Mouse (Mus musculus) liver, embryonic 13.5 days (tissue): ENCODE measurements around the gene Sufu. TPM values are rescaled to one million over a fixed set of nuclear protein-coding genes. Genes with fewer than 3 reads are reported as not detected.

Experiments used
- ATAC-seq: fragments of 200-750 bp; cut with Nextera tagmentation; 2 replicates; pipeline ENCODE4 v1.8.0; 2017; ENCODE audit warnings: low read depth, mild to moderate bottlenecking, moderate number of reproducible peaks, moderate library complexity
- DNase-seq: peaks from one replicate; pipeline ENCODE4 v3.0.0; 2022
- H3K27ac ChIP-seq: fragments of 300-500 bp; sonication (generic); 2 replicates; pipeline ENCODE4 v1.5.1; 2015; ENCODE audit warnings: moderate library complexity, mild to moderate bottlenecking, inconsistent platforms
- H3K27me3 ChIP-seq: fragments of 300-500 bp; sonication (generic); 2 replicates; pipeline ENCODE4 v1.6.1; 2015; ENCODE audit warnings: mild to moderate bottlenecking, inconsistent platforms
- H3K36me3 ChIP-seq: fragments of 300-500 bp; sonication (generic); 2 replicates; pipeline ENCODE4 v1.6.1; 2015; ENCODE audit warnings: mild to moderate bottlenecking, inconsistent platforms
- H3K4me1 ChIP-seq: fragments of 300-500 bp; sonication (generic); replicated peaks from 2 replicates; pipeline ENCODE4 v1.6.1; 2015; ENCODE audit warnings: inconsistent platforms
- H3K4me2 ChIP-seq: fragments of 300-500 bp; sonication (generic); 2 replicates; pipeline ENCODE4 v1.6.1; 2015; ENCODE audit warnings: inconsistent platforms, mild to moderate bottlenecking, moderate library complexity
- H3K4me3 ChIP-seq: fragments of 300-500 bp; sonication (generic); replicated peaks from 2 replicates; pipeline ENCODE4 v1.5.1; 2015; ENCODE audit warnings: mild to moderate bottlenecking, inconsistent platforms
- H3K9ac ChIP-seq: fragments of 300-500 bp; sonication (generic); 2 replicates; pipeline ENCODE4 v1.6.1; 2015; ENCODE audit warnings: mild to moderate bottlenecking, inconsistent platforms
- H3K9me3 ChIP-seq: fragments of 300-500 bp; sonication (generic); replicated peaks from 2 replicates; pipeline ENCODE4 v1.6.1; 2016; ENCODE audit warnings: inconsistent platforms
- WGBS: fragments of 180-500 bp; shearing (Covaris S2); methylation state at CpG from one replicate; pipeline ENCODE4 v1.1.7; 2015; ENCODE audit not compliant: insufficient replicate concordance; 5-methylcytosine and 5-hydroxymethylcytosine counted together
- polyA plus RNA-seq: library from polyadenylated mRNA; unstranded; fragments of >200 nt; fragmentation: Nextera tagmentation; extraction: Ambion mirVana; gene quantifications from 2 replicates; pipeline ENCODE4 v1.2.1, GENCODE M21; 2015

Sufu gene
- polyA plus RNA-seq, 1 experiment from 2014 or later = 6.3 TPM

DNA sequence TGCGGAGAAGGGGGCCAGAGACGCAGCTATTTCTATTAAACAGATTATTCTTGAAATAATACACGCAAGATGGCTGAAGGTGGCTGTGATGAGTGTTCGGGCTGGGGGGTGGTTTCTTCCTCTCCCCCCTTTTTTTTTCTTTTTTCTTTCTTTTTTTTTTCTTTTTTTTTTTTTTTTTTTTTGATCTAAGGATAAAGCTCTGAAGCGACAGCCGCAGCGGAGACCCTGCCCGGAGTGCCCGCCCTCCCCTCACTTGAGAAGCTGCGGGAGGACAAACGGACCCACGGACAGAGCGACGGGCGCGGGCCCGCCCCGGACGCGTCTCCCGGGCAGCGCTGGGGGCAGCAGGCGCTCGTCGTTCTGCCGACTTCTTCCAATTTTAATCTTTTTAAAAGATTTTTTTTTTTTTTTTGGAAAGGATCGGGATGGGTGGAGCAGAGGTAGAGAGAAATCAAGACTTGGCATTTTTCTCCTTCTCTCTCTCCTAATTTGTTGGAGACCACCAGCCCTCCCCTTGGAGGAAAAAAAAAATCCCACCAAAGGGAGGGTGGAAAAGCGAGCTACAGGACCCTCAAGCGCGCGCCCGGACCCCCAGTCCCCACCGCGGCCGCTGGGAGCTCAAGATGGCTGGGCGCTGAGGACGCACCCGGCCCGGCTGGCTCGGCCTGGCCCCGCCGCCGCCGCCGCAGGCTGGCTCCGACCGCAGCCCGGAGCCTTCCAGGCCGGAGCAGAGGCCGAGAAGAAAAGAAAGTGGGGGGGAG lies 104.1 kb downstream of the Sufu start:
- Histone ChIP-seq H3K4me3 (peak overlapping the region; percentile 87), H3K4me1 (peaks cover 53% of the 10 kb centered on the region), H3K27ac (peak overlapping the region; percentile 98), H3K27me3 (no peaks in the 10 kb centered on the region), H3K4me2 (peak overlapping the region; percentile 91), H3K9ac (peak overlapping the region; percentile 95), H3K9me3 (no peaks in the 10 kb centered on the region), H3K36me3 (peaks cover 7% of the 10 kb centered on the region)
- WGBS = 0% methylated on average over 41 of the region's 50 CpGs
- DNase-seq = no peak
- no peak for ATAC-seq

DNA sequence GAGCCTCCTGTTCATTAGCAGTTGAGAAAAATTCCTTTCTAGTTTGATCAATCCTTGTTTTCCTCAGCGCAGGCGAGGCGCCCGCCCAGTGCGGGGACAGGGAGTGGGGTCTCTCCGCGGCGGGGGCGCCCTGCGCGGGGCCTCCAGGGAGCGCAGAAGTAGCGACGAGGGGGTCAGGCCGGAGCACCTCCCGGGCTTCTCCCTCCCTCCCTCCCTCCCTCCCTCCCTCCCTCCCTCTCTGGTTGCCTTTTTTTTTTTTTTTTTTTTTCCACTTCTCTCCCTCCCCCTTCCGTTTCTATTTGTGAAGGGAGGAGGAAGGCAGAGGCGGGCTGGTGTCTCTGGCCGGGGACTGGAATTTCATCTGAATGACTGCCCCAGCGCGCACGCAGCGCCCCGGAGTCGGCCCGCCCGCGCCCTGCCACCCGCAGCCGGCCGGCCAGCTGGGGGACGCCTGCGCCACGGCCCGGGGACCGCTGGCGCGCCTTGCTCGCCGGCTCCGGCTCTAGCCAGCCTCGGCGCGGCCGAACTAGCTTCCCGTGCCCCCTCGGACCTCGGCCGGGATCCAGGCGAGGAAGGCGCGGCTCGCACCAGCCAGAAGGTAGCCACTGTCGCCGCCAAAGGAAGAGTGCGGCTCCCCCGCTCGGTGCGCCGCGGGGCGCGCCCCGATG lies 104.8 kb downstream of the Sufu start, which contains the start of gene Trim8:
Gene Trim8 (plus strand): TSS at position 302 of the 668 bp plus-strand sequence.
- Histone ChIP-seq H3K4me2 (peak within 1 kb of the TSS; percentile 91), H3K9ac (peak within 1 kb of the TSS; percentile 95), H3K27ac (peak within 1 kb of the TSS; percentile 98), H3K4me1 (peaks cover 61% of the 10 kb centered on the region), H3K27me3 (no peaks in the 10 kb centered on the region), H3K36me3 (peaks cover 15% of the 10 kb centered on the region), H3K9me3 (no peaks in the 10 kb centered on the region), H3K4me3 (peak within 1 kb of the TSS; percentile 87)
- DNase-seq (peak; percentile 56), ATAC-seq (0 out of 2 replicates have a peak, but pooled peaks have one; percentile 5)
- WGBS = under 1% methylated on average over 61 of the region's 64 CpGs

DNA sequence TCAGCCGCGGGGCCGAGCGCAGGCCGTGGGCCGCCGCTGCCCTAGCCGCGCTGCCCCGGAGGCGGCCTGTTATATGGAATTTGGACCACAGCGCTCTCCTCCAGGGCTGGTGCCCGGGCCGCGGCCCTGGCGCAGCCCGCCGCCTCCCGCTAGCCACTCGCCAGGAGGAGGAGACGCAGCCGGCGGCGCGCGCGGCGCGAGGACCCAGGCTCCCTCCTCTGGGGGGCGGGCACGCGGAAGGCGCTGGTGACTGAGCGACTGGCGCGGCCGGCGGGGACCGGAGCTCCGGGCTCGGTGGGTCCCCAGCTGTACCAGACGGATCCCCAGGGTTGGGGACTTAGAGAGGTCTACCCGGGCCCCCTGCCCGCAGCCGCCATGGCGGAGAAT lies 105.4 kb downstream of the Sufu start:
- Histone ChIP-seq H3K27me3 (no peaks in the 10 kb centered on the region), H3K27ac (peak overlapping the region; percentile 98), H3K4me1 (peaks cover 66% of the 10 kb centered on the region), H3K9me3 (no peaks in the 10 kb centered on the region), H3K4me3 (peak overlapping the region; percentile 87), H3K36me3 (peaks cover 20% of the 10 kb centered on the region), H3K9ac (peak overlapping the region; percentile 95), H3K4me2 (peak overlapping the region; percentile 91)
- no peak for ATAC-seq
- peak; percentile 63 for DNase-seq
- under 1% methylated on average over 39 of the region's 46 CpGs for WGBS

DNA sequence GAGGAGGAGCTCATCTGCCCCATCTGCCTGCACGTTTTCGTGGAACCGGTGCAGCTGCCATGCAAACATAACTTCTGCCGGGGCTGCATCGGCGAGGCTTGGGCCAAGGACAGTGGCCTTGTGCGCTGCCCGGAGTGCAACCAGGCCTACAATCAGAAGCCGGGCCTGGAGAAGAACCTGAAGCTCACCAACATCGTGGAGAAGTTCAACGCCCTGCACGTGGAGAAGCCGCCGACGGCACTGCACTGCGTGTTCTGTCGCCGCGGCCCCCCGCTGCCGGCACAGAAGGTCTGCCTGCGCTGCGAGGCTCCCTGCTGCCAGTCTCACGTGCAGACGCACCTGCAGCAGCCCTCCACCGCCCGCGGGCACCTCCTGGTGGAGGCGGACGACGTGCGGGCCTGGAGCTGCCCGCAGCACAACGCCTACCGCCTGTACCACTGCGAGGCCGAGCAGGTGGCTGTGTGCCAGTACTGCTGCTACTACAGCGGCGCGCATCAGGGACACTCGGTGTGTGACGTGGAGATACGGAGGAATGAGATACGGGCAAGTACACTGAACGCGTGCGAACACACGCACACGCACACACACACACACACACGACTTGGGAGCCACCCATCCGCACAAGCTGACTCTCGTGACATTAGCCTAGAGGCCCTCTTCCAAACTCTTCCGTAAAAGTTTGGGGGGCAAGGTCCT lies 105.9 kb downstream of the Sufu start:
- WGBS = under 1% methylated on average over 52 of the region's 53 CpGs

DNA sequence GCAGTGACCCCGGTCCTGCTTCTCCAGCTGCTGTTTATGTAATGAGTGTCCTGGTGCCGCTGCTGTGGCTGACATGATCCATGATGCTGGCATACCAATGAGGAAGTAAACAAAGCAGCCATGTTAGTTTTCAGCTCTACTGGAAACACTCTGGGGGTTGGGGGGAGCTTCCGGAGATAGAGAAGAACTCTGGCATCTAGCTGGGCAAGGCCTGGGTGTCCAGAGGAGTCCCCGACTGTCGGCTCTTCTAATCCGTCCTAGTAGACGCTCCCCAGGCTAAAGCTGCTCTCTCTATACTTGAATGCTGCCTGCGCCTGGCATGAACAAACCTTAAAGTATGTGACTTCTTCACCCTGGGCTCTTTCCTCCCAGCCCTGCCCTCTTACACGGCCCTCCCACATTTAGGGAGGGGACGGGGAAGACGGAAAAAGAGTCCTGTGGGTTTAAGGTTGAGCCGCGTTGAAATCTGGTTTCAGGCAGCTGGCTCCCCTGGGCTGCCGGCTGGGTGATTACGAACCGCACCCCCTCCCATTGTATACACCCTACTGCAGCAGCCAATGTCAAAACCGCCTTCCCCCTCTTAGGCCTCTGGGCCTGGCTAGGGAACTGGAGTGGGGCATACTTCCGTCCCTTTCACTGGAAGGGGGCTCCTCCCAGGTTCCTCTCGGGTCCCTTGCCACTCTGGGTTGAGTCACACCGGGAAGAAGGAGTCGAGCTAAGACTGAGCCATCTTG lies 106.8 kb downstream of the Sufu start:
- Histone ChIP-seq H3K4me3 (peak overlapping the region; percentile 87), H3K9me3 (no peaks in the 10 kb centered on the region), H3K27me3 (no peaks in the 10 kb centered on the region), H3K4me1 (peaks cover 80% of the 10 kb centered on the region), H3K27ac (peak overlapping the region; percentile 98), H3K36me3 (peaks cover 35% of the 10 kb centered on the region), H3K9ac (peak overlapping the region; percentile 95), H3K4me2 (peak overlapping the region; percentile 91)
- ATAC-seq = peak; percentile 76
- under 1% methylated on average over 21 of the region's 21 CpGs for WGBS
- DNase-seq = peak; percentile 88

More for the DNA sequence above, 105.9 kb downstream of the Sufu start:
- Histone ChIP-seq H3K36me3 (peaks cover 26% of the 10 kb centered on the region), H3K4me3 (peak overlapping the region; percentile 87), H3K4me1 (peaks cover 71% of the 10 kb centered on the region), H3K9me3 (no peaks in the 10 kb centered on the region), H3K9ac (peak overlapping the region; percentile 95), H3K27me3 (no peaks in the 10 kb centered on the region), H3K4me2 (peak overlapping the region; percentile 91), H3K27ac (peak overlapping the region; percentile 98)
- DNase-seq (peak; percentile 71), ATAC-seq (peak; percentile 30)

DNA sequence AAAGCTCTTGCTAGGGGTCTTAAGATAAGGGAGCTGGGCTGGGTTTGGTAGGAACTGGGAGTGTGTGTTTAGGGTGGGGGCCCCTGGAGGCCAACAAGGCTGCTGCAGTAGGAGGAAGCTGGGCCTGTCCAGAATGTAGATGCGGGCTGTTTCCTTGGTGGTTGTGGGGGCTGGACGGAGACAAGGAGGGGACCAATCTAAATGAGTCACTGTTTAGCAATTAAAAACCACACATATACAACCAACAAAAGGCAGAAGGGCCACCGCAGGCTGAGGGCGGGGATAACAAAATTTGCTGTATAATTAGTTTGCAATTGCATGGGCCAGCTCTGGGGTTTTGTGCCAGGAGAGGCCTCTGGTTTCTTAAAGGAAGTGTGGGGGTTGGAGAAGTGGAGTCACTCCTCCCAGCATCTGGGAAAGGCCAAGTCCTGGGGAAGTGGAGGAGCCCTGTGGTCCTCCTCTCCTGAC lies 107.4 kb downstream of the Sufu start:
- DNase-seq (no peak), ATAC-seq (peak; percentile 62)
- Histone ChIP-seq H3K36me3 (peaks cover 41% of the 10 kb centered on the region), H3K9me3 (no peaks in the 10 kb centered on the region), H3K9ac (peak overlapping the region; percentile 95), H3K4me1 (peaks cover 81% of the 10 kb centered on the region), H3K27ac (peak overlapping the region; percentile 98), H3K4me3 (peak overlapping the region; percentile 87), H3K27me3 (no peaks in the 10 kb centered on the region), H3K4me2 (peak overlapping the region; percentile 91)
- WGBS = 7% methylated on average over 4 of the region's 4 CpGs

DNA sequence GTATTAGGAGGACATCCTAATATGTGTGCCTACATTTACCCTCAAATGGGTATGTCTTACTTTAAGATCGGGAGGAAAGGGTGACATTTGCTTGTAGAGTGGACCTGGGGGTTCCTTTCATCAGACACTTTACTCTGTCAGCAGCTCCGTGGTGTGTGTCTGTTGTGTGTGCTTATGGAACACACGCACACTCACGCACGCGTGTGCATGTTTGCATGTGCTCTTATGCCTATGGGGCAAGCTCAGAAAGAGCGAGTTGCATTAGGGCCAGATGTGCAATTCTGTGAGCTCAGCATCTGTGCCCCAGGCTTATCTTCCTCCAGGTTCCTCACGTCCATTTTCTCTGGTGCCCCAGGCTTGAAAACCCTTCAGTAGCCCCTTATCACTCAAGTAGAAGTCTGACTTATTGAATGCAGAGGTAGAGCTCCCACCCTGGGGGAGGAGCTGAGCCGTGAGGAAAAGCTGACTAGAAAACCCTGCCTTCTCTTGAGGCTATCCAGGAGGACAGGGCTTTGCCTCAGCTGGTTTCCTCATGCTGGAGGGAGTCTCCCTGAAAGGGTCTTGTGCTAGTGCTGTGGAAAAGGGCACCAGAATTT lies 108.2 kb downstream of the Sufu start:
- DNase-seq = peak; percentile 51
- WGBS = 40% methylated on average over 9 of the region's 9 CpGs

DNA sequence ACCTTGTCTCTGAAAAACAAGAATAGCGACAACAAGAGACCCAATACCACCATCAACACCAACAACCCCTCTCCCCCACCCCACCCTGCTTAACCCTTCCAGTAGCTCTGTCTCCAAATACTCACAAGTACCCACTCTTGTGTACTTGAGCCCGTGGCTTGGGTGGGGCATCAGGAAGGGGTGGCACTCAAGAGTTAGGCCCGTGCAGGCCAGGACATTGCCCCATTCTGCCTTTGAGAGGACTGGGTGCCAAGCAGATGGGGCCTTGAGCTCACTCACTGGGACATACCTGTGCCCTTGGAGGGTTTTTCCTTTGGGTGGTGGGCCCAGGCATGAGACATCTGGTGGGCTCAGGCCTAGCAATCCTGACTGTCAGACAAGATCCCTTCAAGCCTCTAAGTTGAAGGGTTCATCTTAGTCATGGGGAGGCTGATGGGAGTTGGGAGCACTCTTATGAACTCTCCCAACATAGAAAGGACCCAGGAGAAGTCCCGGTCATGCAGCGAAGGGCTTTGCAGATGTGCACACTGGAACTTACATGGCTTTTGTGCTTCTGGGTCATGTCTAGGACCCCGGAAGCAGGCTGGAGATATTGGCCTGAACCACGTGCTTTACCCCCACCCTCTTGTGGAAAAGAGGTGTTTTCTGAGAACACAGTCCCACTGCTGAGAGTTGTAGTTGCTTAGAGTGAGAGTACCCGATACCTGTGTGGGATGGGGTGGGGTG lies 109.1 kb downstream of the Sufu start:
- Histone ChIP-seq H3K4me1 (peaks cover 88% of the 10 kb centered on the region), H3K4me3 (peak overlapping the region; percentile 87), H3K27ac (peak overlapping the region; percentile 98), H3K9ac (peak overlapping the region; percentile 95), H3K36me3 (peaks cover 56% of the 10 kb centered on the region), H3K4me2 (peak overlapping the region; percentile 91), H3K9me3 (no peaks in the 10 kb centered on the region), H3K27me3 (no peaks in the 10 kb centered on the region)
- DNase-seq (no peak), ATAC-seq (no peak)
- WGBS = 55% methylated on average over 8 of the region's 8 CpGs

More for the DNA sequence above, 108.2 kb downstream of the Sufu start:
- H3K9ac ChIP-seq = peak overlapping the region; percentile 95
- H3K4me3 ChIP-seq = peak overlapping the region; percentile 87
- H3K9me3 ChIP-seq = no peaks in the 10 kb centered on the region
- ATAC-seq = peak; percentile 10
- H3K36me3 ChIP-seq = peaks cover 49% of the 10 kb centered on the region
- H3K27ac ChIP-seq = peak overlapping the region; percentile 98
- H3K27me3 ChIP-seq = no peaks in the 10 kb centered on the region
- H3K4me2 ChIP-seq = peak overlapping the region; percentile 91
- peaks cover 84% of the 10 kb centered on the region for H3K4me1 ChIP-seq

DNA sequence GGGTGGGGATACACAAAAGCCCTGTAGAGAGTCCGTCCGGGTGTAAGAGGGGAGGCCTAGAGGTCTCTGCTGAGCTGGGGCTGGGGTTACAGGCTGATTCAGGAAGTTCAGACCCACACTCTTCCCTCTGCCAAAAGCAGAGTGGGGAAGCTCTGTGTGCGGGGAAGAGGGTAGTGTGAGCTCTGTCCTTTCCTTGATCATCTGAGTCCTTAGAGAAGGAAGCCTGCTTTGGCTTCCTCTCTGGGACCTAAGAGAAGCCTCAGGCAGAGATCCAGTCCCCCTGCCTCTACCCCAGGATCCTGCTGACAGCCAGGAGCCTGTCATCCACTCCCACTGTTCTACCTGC lies 109.6 kb downstream of the Sufu start:
- Histone ChIP-seq H3K4me1 (peaks cover 94% of the 10 kb centered on the region), H3K27me3 (no peaks in the 10 kb centered on the region), H3K27ac (peak overlapping the region; percentile 98), H3K4me3 (peak overlapping the region; percentile 87), H3K9me3 (no peaks in the 10 kb centered on the region), H3K4me2 (peak overlapping the region; percentile 91), H3K9ac (peak overlapping the region; percentile 95), H3K36me3 (peaks cover 60% of the 10 kb centered on the region)
- DNase-seq (no peak), ATAC-seq (no peak)
- 45% methylated on average over 3 of the region's 3 CpGs for WGBS

DNA sequence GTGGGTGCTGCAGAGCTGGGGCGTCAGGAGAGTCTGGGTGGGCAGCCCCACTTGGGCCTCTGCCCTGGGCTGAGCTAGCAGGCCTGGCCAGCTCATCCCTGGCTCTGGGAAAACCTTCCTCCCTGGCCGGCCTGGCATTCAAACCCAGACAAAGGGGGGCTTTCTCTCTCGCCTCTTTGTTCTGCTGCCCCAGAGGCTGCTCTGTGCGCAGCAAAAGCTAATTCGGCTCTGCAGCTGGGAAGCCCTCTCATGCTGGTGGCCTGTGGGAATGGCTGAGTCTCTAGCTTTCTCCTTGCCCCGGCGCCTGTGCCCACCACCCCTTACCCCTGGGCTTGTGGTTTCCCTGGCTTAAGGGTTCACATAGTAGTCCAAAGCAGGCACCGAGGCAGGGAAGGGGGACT lies 110.5 kb downstream of the Sufu start:
- H3K9me3 ChIP-seq = no peaks in the 10 kb centered on the region
- no peak overlapping the region for H3K9ac ChIP-seq
- peak overlapping the region; percentile 98 for H3K27ac ChIP-seq
- no peak for ATAC-seq
- no peak overlapping the region for H3K4me3 ChIP-seq
- H3K36me3 ChIP-seq = peaks cover 68% of the 10 kb centered on the region
- H3K4me2 ChIP-seq = peak overlapping the region; percentile 91; the same call in 1 of the 2 replicates
- DNase-seq = no peak
- H3K4me1 ChIP-seq = peaks cover 96% of the 10 kb centered on the region
- 86% methylated on average over 8 of the region's 8 CpGs for WGBS
- H3K27me3 ChIP-seq = no peaks in the 10 kb centered on the region
